Mouse (Mus musculus) E14TG2a.4 (cell line): ENCODE results near the gene Ldah.

Experiments used
- H3K27me3 ChIP-seq: 2 replicates; pipeline ENCODE4 v1.6.1; 2014; ENCODE audit warnings: low read length, control low read depth; ENCODE audit not compliant: insufficient read depth
- H3K36me3 ChIP-seq: 2 replicates; pipeline ENCODE4 v1.6.1; 2014; ENCODE audit warnings: low read length, control low read depth; ENCODE audit not compliant: insufficient read depth
- H3K4me1 ChIP-seq: replicated peaks from 2 replicates; pipeline ENCODE4 v1.6.1; 2014; ENCODE audit warnings: low read depth, low read length, control low read depth
- H3K4me3 ChIP-seq: replicated peaks from 2 replicates; pipeline ENCODE4 v1.5.1; 2014; ENCODE audit warnings: mild to moderate bottlenecking, low read length
- H3K9me3 ChIP-seq: 2 replicates; pipeline ENCODE4 v1.6.1; 2014; ENCODE audit warnings: low read length, control low read depth
- CTCF ChIP-seq: conservative IDR thresholded peaks from 2 replicates; pipeline ENCODE4 v1.5.1; 2014; ENCODE audit warnings: low read length
- NANOG ChIP-seq: IDR thresholded peaks from 2 replicates; pipeline ENCODE4 v1.6.1; 2014; ENCODE audit warnings: borderline replicate concordance, low read length, mixed read lengths
- POU5F1 ChIP-seq: IDR thresholded peaks from 2 replicates; pipeline ENCODE4 v1.6.1; 2014; ENCODE audit warnings: low read length, borderline replicate concordance

Ldah gene

GRCm38 (mm10) chr12:8300521-8300920, 92.6 kb downstream of the Ldah start:
- peaks cover 26% of the 10 kb centered on the region for H3K9me3 ChIP-seq
- H3K27me3 ChIP-seq, result peaks cover 92% of the 10 kb centered on the region
- no peaks in the 10 kb centered on the region for H3K36me3 ChIP-seq
- H3K4me1 ChIP-seq, result peaks cover 31% of the 10 kb centered on the region
- 0 out of 2 replicates have a peak overlapping the region, but pooled peaks have one; percentile 79 for H3K4me3 ChIP-seq
- TF ChIP-seq CTCF (no peak), POU5F1 (no peak), NANOG (no peak)

- Histone ChIP-seq H3K4me1 (peaks cover 38% of the 10 kb centered on the region), H3K9me3 (peaks cover 26% of the 10 kb centered on the region), H3K36me3 (no peaks in the 10 kb centered on the region), H3K4me3 (peak overlapping the region; percentile 79), H3K27me3 (peaks cover 94% of the 10 kb centered on the region)
- TF ChIP-seq POU5F1 (no peak), NANOG (no peak), CTCF (no peak)
Measured at GRCm38 (mm10) chr12:8301011-8301814, 93.3 kb downstream of the Ldah start.

DNA sequence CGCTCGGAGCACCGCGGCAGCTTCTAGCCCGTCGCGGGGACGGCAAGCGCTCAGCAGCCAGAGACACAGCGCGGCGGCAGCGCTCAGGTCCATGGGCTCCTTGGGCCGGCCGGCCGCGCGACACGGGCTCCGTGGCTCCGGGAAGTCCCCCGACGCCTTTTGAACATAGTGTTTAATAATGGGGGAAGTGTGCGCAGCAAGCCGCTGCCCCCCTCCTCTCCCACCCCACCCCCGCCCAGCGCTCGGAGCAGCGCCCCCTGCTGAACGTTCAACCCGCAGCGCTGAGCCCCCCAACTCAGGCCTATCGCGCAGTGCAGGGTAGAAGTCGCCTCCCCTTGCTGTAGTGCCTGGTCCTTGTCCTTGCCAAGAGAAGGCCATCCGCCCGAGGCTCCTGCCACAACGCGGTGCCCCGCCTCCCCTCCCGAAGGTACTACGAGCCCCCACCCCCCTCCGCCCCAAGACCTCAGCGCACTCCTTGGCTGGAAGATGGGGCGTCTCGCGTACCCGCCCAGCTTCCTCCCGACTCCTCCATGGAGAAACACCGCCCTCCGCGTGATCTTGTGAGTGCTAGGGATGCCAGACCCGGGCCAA, 94.0 kb downstream of the Ldah start, which contains the start of gene Gdf7:
Gene Gdf7 (minus strand): TSS at position 114 of the 591 bp plus-strand sequence.
- TF ChIP-seq CTCF, result no peak; the same call in 1 of the 2 replicates
- TF ChIP-seq NANOG, result no peak
- no peak for TF ChIP-seq POU5F1
- peaks cover 90% of the 10 kb centered on the region for H3K27me3 ChIP-seq
- peaks cover 26% of the 10 kb centered on the region for H3K9me3 ChIP-seq
- H3K4me1 ChIP-seq, result peaks cover 45% of the 10 kb centered on the region
- H3K4me3 ChIP-seq, result peak within 1 kb of the TSS; percentile 79
- no peaks in the 10 kb centered on the region for H3K36me3 ChIP-seq

GRCm38 (mm10) chr12:8305258-8305657, 97.4 kb downstream of the Ldah start:
- peaks cover 9% of the 10 kb centered on the region for H3K9me3 ChIP-seq
- TF ChIP-seq POU5F1, result no peak
- no peak for TF ChIP-seq CTCF
- no peak for TF ChIP-seq NANOG
- no peak overlapping the region for H3K4me3 ChIP-seq
- H3K27me3 ChIP-seq, result peaks cover 69% of the 10 kb centered on the region
- H3K4me1 ChIP-seq, result peaks cover 50% of the 10 kb centered on the region
- H3K36me3 ChIP-seq, result no peaks in the 10 kb centered on the region

- H3K4me3 ChIP-seq, result no peak overlapping the region
- H3K27me3 ChIP-seq, result peaks cover 69% of the 10 kb centered on the region
- H3K4me1 ChIP-seq, result peaks cover 55% of the 10 kb centered on the region
- no peaks in the 10 kb centered on the region for H3K36me3 ChIP-seq
- H3K9me3 ChIP-seq, result no peaks in the 10 kb centered on the region
- TF ChIP-seq CTCF (peak; percentile 94), POU5F1 (no peak)
Measured at GRCm38 (mm10) chr12:8306432-8306831, 98.5 kb downstream of the Ldah start.

DNA sequence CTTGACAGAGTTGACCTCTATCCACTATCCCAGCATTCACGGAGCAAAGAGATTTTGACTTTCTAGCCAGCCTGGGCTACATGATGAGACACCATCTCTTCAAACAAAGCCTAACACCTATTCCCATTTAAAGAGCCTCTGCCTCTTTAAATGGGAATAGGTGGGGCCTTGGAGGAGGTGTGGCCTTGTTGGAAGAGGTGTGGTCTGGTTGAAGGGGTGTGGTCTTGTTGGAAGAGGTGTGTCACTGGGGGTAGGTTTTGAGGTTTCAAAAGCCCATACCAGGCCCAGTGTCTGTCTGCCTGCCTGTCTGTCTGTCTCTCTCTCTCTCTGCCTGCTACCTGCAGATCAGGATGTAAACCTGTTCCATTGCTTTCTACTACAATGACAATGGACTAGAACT, 99.0 kb downstream of the Ldah start:
- Histone ChIP-seq H3K4me3 (no peak overlapping the region), H3K9me3 (no peaks in the 10 kb centered on the region), H3K27me3 (peaks cover 69% of the 10 kb centered on the region), H3K36me3 (no peaks in the 10 kb centered on the region), H3K4me1 (peaks cover 56% of the 10 kb centered on the region)
- TF ChIP-seq CTCF, result no peak

- Histone ChIP-seq H3K9me3 (no peaks in the 10 kb centered on the region), H3K27me3 (peaks cover 38% of the 10 kb centered on the region), H3K36me3 (peaks cover 4% of the 10 kb centered on the region; the same call in 1 of the 2 replicates), H3K4me1 (peaks cover 60% of the 10 kb centered on the region), H3K4me3 (0 out of 2 replicates have a peak overlapping the region, but pooled peaks have one; percentile 52)
- TF ChIP-seq POU5F1 (no peak), NANOG (no peak), CTCF (no peak)
Measured at GRCm38 (mm10) chr12:8310992-8311391, 103.1 kb downstream of the Ldah start.

- peaks cover 36% of the 10 kb centered on the region for H3K27me3 ChIP-seq
- TF ChIP-seq NANOG (no peak), POU5F1 (no peak), CTCF (no peak)
- peaks cover 15% of the 10 kb centered on the region for H3K36me3 ChIP-seq
- peaks cover 57% of the 10 kb centered on the region for H3K4me1 ChIP-seq
- no peak overlapping the region for H3K4me3 ChIP-seq
- H3K9me3 ChIP-seq, result no peaks in the 10 kb centered on the region
Measured at GRCm38 (mm10) chr12:8312266-8312665, 104.4 kb downstream of the Ldah start.
